Mouse (Mus musculus): ENCODE results near the gene Cmpk2. TPM values are rescaled to one million over a fixed set of nuclear protein-coding genes. Genes with fewer than 3 reads are reported as not detected.

The Cmpk2 gene
- polyA plus RNA-seq, 1 experiment = 43.6 TPM

DNA sequence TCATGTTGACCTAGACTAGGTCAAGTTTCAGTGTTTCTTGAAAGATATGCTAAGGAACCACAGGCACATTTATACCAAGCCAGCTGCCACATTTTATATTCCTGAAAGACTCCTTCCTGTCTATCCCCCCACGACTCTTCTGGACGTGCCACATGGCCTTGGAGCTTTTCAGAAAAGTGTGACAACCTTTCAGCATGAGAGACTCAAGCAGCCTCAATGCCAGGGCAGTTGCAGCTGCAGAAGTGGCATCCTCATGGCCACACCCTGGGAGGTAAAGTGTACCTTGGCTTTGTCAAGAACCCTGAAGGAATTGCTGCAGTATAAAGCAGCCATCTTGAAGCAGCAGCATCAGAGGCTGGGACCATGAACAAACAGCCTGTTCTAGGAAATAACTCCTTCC lies 24.5 kb upstream of the Cmpk2 start:
- no peaks in the 10 kb centered on the region for H3K27me3 ChIP-seq (ENCODE audit: control insufficient read depth, insufficient read depth, low read length)
- WGBS = 85% methylated on average over 2 of the region's 2 CpGs
- no peak overlapping the region for H3K27ac ChIP-seq (ENCODE audit: insufficient read depth, low read depth, low read length)
- H3K36me3 ChIP-seq (ENCODE audit: control insufficient read depth, insufficient read depth, low read length) = peaks cover 2% of the 10 kb centered on the region; the same call in 1 of the 2 replicates
- no peak overlapping the region for H3K4me3 ChIP-seq (ENCODE audit: low read depth, low read length)
- H3K4me1 ChIP-seq (ENCODE audit: control insufficient read depth, insufficient read depth, insufficient read length, low read length) = no peaks in the 10 kb centered on the region
- no peak for TF ChIP-seq POLR2A (IDR thresholded peaks at IDR 0.05; ENCODE audit: low read depth, low read length)
- TF ChIP-seq CTCF (IDR thresholded peaks at IDR 0.05; ENCODE audit: extremely low read depth, insufficient read length, insufficient replicate concordance, low read depth, low read length) = no peak

DNA sequence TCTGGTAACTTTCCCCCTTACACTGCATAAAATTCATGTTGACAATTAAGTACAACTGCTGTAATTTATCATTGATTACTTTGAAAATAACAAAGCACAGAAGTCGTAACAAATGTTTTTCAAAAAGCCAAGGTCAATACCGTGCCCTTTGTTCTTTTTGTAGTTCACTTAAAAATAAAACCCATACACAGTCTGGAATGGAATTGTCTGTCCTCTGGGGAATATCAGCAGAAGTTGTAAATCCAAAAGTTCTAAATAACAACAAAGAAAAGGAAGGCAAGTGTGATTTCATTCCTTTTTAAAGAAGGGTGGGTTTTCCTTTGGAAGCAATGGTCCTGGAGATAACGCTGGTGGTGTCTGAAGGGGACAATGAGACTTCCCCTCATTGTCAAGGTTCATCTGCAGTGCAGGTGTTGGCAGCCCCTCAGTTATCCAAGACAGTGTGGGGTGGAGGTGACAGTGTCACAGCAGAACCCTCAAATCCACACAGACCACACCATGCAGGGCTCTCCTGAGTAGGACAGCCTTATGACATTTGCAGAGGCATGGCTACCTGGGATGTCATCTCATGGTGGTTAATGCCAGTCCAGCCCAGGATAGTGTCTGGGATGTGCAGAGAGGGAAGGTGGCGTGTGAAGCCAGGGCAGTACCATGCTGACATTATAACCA lies 22.5 kb upstream of the Cmpk2 start:
- no peak for TF ChIP-seq POLR2A (IDR thresholded peaks at IDR 0.05; ENCODE audit: low read depth, low read length)
- TF ChIP-seq CTCF (IDR thresholded peaks at IDR 0.05; ENCODE audit: extremely low read depth, insufficient read length, insufficient replicate concordance, low read depth, low read length) = no peak
- Histone ChIP-seq H3K36me3 (ENCODE audit: control insufficient read depth, insufficient read depth, low read length) (peaks cover 6% of the 10 kb centered on the region), H3K27ac (ENCODE audit: insufficient read depth, low read depth, low read length) (no peak overlapping the region), H3K4me3 (ENCODE audit: low read depth, low read length) (no peak overlapping the region), H3K27me3 (ENCODE audit: control insufficient read depth, insufficient read depth, low read length) (no peaks in the 10 kb centered on the region), H3K4me1 (ENCODE audit: control insufficient read depth, insufficient read depth, insufficient read length, low read length) (no peaks in the 10 kb centered on the region)
- 80% methylated on average over 4 of the region's 4 CpGs for WGBS

DNA sequence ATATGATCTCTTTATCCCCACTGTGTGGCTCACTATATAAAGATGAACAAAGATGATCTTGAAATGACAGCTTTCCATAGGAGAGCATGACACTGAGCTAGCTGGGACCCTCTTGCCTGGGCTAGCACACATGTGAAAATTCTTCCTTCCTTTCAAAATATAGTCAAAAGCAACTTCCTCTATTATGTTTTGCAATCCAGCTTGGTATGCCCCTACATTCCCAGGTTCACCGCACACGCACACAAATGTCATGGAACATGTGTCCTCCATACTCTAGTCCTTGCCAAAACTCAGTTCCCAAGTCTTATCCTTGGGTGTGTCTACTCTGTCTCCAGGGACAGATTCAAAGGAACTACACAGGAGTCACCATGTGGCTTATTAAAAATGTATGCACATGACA lies 19.5 kb upstream of the Cmpk2 start:
- TF ChIP-seq POLR2A (IDR thresholded peaks at IDR 0.05; ENCODE audit: low read depth, low read length) (no peak), CTCF (IDR thresholded peaks at IDR 0.05; ENCODE audit: extremely low read depth, insufficient read length, insufficient replicate concordance, low read depth, low read length) (no peak)
- Histone ChIP-seq H3K4me1 (ENCODE audit: control insufficient read depth, insufficient read depth, insufficient read length, low read length) (peaks cover 2% of the 10 kb centered on the region), H3K36me3 (ENCODE audit: control insufficient read depth, insufficient read depth, low read length) (peaks cover 6% of the 10 kb centered on the region), H3K27me3 (ENCODE audit: control insufficient read depth, insufficient read depth, low read length) (no peaks in the 10 kb centered on the region), H3K27ac (ENCODE audit: insufficient read depth, low read depth, low read length) (no peak overlapping the region), H3K4me3 (ENCODE audit: low read depth, low read length) (no peak overlapping the region)
- 91% methylated on average over 2 of the region's 2 CpGs for WGBS

DNA sequence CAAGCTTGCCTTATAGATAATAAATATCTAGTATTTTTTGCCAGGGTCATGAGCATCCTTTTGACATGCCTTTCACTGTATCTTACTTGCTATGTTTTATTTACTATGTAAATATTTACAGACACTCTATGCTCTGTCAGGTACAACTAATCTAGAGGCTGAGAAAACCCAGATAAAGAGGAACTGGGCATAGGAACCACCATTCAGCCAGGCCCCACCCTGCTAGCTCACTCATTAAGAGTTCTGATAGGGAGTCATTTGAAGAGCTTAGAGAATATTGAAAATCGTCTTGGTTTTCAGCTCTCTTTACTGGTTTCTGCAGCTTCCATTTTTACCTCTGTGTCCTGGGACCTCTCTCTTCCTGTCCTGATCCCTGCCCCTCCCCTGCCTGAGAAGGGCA lies 17.9 kb upstream of the Cmpk2 start:
- TF ChIP-seq CTCF (IDR thresholded peaks at IDR 0.05; ENCODE audit: extremely low read depth, insufficient read length, insufficient replicate concordance, low read depth, low read length) = no peak
- no peak for TF ChIP-seq POLR2A (IDR thresholded peaks at IDR 0.05; ENCODE audit: low read depth, low read length)
- peaks cover 6% of the 10 kb centered on the region for H3K36me3 ChIP-seq (ENCODE audit: control insufficient read depth, insufficient read depth, low read length)
- H3K4me3 ChIP-seq (ENCODE audit: low read depth, low read length) = no peak overlapping the region
- peaks cover 7% of the 10 kb centered on the region for H3K4me1 ChIP-seq (ENCODE audit: control insufficient read depth, insufficient read depth, insufficient read length, low read length)
- H3K27me3 ChIP-seq (ENCODE audit: control insufficient read depth, insufficient read depth, low read length) = no peaks in the 10 kb centered on the region
- H3K27ac ChIP-seq (ENCODE audit: insufficient read depth, low read depth, low read length) = no peak overlapping the region
- WGBS = 0% methylated on average over 1 of the region's 1 CpGs

GRCm38 (mm10) chr12:26452951-26453350 lies 16.1 kb upstream of the Cmpk2 start:
- Histone ChIP-seq H3K27ac (ENCODE audit: insufficient read depth, low read depth, low read length) (no peak overlapping the region), H3K27me3 (ENCODE audit: control insufficient read depth, insufficient read depth, low read length) (no peaks in the 10 kb centered on the region), H3K4me3 (ENCODE audit: low read depth, low read length) (no peak overlapping the region), H3K4me1 (ENCODE audit: control insufficient read depth, insufficient read depth, insufficient read length, low read length) (peaks cover 9% of the 10 kb centered on the region), H3K36me3 (ENCODE audit: control insufficient read depth, insufficient read depth, low read length) (peaks cover 6% of the 10 kb centered on the region)
- WGBS = 27% methylated on average over 4 of the region's 4 CpGs
- no peak for TF ChIP-seq POLR2A (IDR thresholded peaks at IDR 0.05; ENCODE audit: low read depth, low read length)

DNA sequence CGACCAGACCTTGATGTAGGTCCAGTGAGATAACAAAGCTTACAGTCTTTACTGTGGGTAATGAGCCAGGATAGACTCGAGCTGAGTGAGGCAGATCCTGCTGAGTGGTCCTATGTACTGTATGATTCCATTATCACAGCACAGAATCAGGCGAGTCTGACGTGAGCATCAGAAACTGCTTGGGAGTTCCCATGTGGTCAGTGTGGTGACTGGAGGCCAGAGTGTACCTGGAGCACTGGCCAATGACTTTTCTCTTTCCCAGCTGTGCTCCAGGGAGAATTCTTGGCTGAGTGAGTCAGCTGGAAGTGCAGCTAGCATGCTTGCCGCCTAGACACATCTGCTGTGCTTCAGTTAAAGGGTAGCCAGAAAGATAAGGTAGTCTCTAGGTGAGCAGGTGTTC lies 14.3 kb upstream of the Cmpk2 start:
- Histone ChIP-seq H3K27me3 (ENCODE audit: control insufficient read depth, insufficient read depth, low read length) (no peaks in the 10 kb centered on the region), H3K4me3 (ENCODE audit: low read depth, low read length) (no peak overlapping the region), H3K27ac (ENCODE audit: insufficient read depth, low read depth, low read length) (no peak overlapping the region), H3K36me3 (ENCODE audit: control insufficient read depth, insufficient read depth, low read length) (peaks cover 2% of the 10 kb centered on the region), H3K4me1 (ENCODE audit: control insufficient read depth, insufficient read depth, insufficient read length, low read length) (peaks cover 10% of the 10 kb centered on the region)
- WGBS = 17% methylated on average over 5 of the region's 5 CpGs
- TF ChIP-seq CTCF (IDR thresholded peaks at IDR 0.05; ENCODE audit: extremely low read depth, insufficient read length, insufficient replicate concordance, low read depth, low read length) = no peak
- TF ChIP-seq POLR2A (IDR thresholded peaks at IDR 0.05; ENCODE audit: low read depth, low read length) = no peak

DNA sequence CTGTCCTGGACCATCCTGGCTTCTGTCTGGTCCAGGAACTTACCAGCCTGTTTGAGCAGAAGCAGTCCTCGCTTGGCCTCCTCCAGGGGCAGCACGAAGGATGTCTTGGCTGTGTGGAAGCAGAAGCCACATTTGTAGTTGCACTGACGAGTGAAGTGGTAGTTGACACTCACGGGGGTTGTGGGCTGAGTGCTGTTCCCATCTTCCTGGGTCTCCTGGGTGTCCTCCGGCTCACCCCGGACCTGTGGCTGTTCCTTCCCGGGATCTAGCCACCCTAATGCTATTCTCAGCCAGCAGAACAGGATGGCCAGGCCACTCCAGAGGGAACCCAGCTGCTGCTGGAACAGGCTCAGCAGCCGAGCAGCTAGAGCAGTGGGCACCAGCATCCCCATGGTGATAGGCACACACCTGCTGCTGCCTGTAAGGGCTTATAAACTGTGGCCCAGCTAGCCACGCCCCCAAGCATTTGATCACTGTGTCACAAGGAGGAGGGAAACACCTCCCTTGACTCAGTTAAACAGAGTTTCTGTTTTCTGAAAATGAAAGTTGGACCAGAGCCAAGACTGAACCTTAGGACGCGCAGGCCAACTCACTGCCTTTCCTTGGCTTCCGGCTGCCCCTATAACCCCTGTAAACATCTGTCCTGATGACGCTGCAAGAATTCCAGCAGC lies 12.8 kb upstream of the Cmpk2 start, which contains the start of gene Rsad2:
TSS of gene Rsad2 (minus strand) at position 425 of the 671 bp plus-strand sequence.
- 13% methylated on average over 13 of the region's 13 CpGs for WGBS
- peak within 1 kb of the TSS; percentile 63 for H3K4me3 ChIP-seq (ENCODE audit: low read depth, low read length)
- TF ChIP-seq POLR2A (IDR thresholded peaks at IDR 0.05; ENCODE audit: low read depth, low read length) = peak; percentile 75; the same call in 1 of the 2 replicates
- no peak for TF ChIP-seq CTCF (IDR thresholded peaks at IDR 0.05; ENCODE audit: extremely low read depth, insufficient read length, insufficient replicate concordance, low read depth, low read length)
- H3K36me3 ChIP-seq (ENCODE audit: control insufficient read depth, insufficient read depth, low read length) = no peaks in the 10 kb centered on the region
- H3K27ac ChIP-seq (ENCODE audit: insufficient read depth, low read depth, low read length) = peak within 1 kb of the TSS; percentile 19
- H3K4me1 ChIP-seq (ENCODE audit: control insufficient read depth, insufficient read depth, insufficient read length, low read length) = peaks cover 17% of the 10 kb centered on the region
- no peaks in the 10 kb centered on the region for H3K27me3 ChIP-seq (ENCODE audit: control insufficient read depth, insufficient read depth, low read length)

Data from small intestine, adult 2 months (tissue).